Mouse (Mus musculus) WW6 (cell line): ENCODE data around the gene Rbm44.

Source experiments
- DNase-seq: peaks from one replicate; pipeline ENCODE4 v3.0.0-alpha.2; 2013; ENCODE audit warnings: low read depth, low spot score

The Rbm44 gene

GRCm38 (mm10) chr1:91209343-91209742 lies 64.5 kb downstream of the Rbm44 start:
- no peak for DNase-seq

GRCm38 (mm10) chr1:91209785-91210184 lies 64.9 kb downstream of the Rbm44 start:
- DNase-seq: no peak

GRCm38 (mm10) chr1:91211099-91211498 lies 66.2 kb downstream of the Rbm44 start:
- DNase-seq: peak; percentile 13

- no peak for DNase-seq
Observed at GRCm38 (mm10) chr1:91211591-91212008, 66.7 kb downstream of the Rbm44 start.

GRCm38 (mm10) chr1:91215264-91215663 lies 70.4 kb downstream of the Rbm44 start:
- DNase-seq: no peak

GRCm38 (mm10) chr1:91215981-91216380 lies 71.1 kb downstream of the Rbm44 start:
- no peak for DNase-seq

- DNase-seq: no peak
Observed at GRCm38 (mm10) chr1:91216504-91217267, 71.8 kb downstream of the Rbm44 start.

- no peak for DNase-seq
Observed at GRCm38 (mm10) chr1:91219641-91220321, 74.9 kb downstream of the Rbm44 start.

GRCm38 (mm10) chr1:91220322-91220672 lies 75.4 kb downstream of the Rbm44 start:
- no peak for DNase-seq
